Mouse (Mus musculus) thymus, adult 2 months (tissue): ENCODE results near the gene Hoxa10.

Experiments used
- CTCF ChIP-seq: fragments of 200-500 bp; IDR thresholded peaks from 2 replicates; pipeline ENCODE4 v1.5.1; 2012; ENCODE audit warnings: mild to moderate bottlenecking, control low read depth, low read length, moderate library complexity, borderline replicate concordance; ENCODE audit not compliant: control insufficient read depth, poor library complexity, insufficient read depth; ENCODE audit errors: extremely low read depth
- POLR2A ChIP-seq: fragments of 200-500 bp; IDR thresholded peaks from 2 replicates; pipeline ENCODE4 v1.6.1; 2012; ENCODE audit warnings: mild to moderate bottlenecking, low read length, control low read depth, moderate library complexity; ENCODE audit not compliant: control insufficient read depth, poor library complexity, insufficient read depth; ENCODE audit errors: extremely low read depth

GRCm38 (mm10) chr6:52249415-52249738, 8.7 kb upstream of the Hoxa10 start:
- no peak for TF ChIP-seq CTCF
- no peak for TF ChIP-seq POLR2A
